Comparison of ENCODE assay signal across 8 mouse cellular contexts in the genomic region with DNA sequence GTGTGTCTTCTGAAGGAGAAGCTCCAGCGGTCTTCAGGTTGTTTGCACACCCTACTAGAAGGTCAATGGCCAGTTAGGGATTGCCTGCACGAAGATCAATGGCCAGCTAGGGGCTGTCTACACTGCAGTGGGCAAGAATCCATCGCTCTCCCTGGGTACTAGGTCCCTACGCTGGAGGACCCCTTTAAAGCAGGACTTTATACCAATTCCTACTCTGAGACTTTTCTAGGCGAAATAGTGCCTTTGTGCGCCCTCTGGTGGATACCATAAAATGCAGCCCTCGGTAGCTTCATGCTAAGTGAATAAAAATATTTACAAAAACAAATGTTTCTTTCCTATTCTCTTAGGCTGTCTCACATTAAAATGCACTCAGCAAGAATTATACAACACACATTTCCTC. TPM values are rescaled to one million over a fixed set of nuclear protein-coding genes. Genes with fewer than 3 reads are reported as not detected.
A peak's percentile ranks its signal among the peaks of the same experiment; 100 is the strongest.
DNase-seq lines count a peak whose midpoint lies in the region; ATAC-seq and TF ChIP-seq lines count a peak whose summit lies in the region.

No protein-coding gene starts in this region.

- no peak overlapping the region for H3K4me3 ChIP-seq in embryonic facial prominence, embryonic 11.5 days (ENCODE audit: low read depth, low read length)
- no peak overlapping the region for H3K4me3 ChIP-seq in hindbrain, postnatal 0 days (ENCODE audit: low read length)

- peak; percentile 48 to 56 for DNase-seq in adrenal gland, adult 18-20 months (ENCODE audit: low spot score in 2 of 2)
- DNase-seq in adrenal gland, adult 8-10 months: no peak
- DNase-seq in ovary, postnatal 36 days (ENCODE audit: low spot score): peak; percentile 19
- no peak for DNase-seq in ovary, adult 18-20 months (ENCODE audit: low spot score)
- DNase-seq in embryonic facial prominence, embryonic 11.5 days (ENCODE audit: low spot score): peak; percentile 81
- DNase-seq in hindbrain, postnatal 0 days (ENCODE audit: low spot score): peak; percentile 80
- peak; percentile 68 for DNase-seq in lung, postnatal 14 days
- peak; percentile 62 for DNase-seq in retina, postnatal 1 day

- no peak overlapping the region for H3K27ac ChIP-seq in embryonic facial prominence, embryonic 11.5 days (replicated peaks; ENCODE audit: low read depth, low read length)
- no peak overlapping the region for H3K27ac ChIP-seq in hindbrain, postnatal 0 days

- no peaks in the 10 kb centered on the region for H3K36me3 ChIP-seq in embryonic facial prominence, embryonic 11.5 days (replicated peaks; ENCODE audit: control insufficient read depth, insufficient read depth, low read depth, low read length)
- no peaks in the 10 kb centered on the region for H3K36me3 ChIP-seq in hindbrain, postnatal 0 days (ENCODE audit: insufficient read depth, low read length)

- no peak overlapping the region for H3K9ac ChIP-seq in embryonic facial prominence, embryonic 11.5 days (replicated peaks; ENCODE audit: low read length)
- H3K9ac ChIP-seq in hindbrain, postnatal 0 days (replicated peaks; ENCODE audit: low read length): no peak overlapping the region

- peak; percentile 80 for TF ChIP-seq CTCF in hindbrain, postnatal 0 days (IDR thresholded peaks at IDR 0.05; ENCODE audit: low read depth)

- no peak overlapping the region for H3K4me2 ChIP-seq in embryonic facial prominence, embryonic 11.5 days (ENCODE audit: low read depth, low read length)
- no peak overlapping the region for H3K4me2 ChIP-seq in hindbrain, postnatal 0 days (ENCODE audit: low read depth, low read length)

- H3K9me3 ChIP-seq in embryonic facial prominence, embryonic 11.5 days (replicated peaks; ENCODE audit: control insufficient read depth, low read length): no peaks in the 10 kb centered on the region
- no peaks in the 10 kb centered on the region for H3K9me3 ChIP-seq in hindbrain, postnatal 0 days (ENCODE audit: low read length)

- no peaks in the 10 kb centered on the region for H3K4me1 ChIP-seq in embryonic facial prominence, embryonic 11.5 days (ENCODE audit: control insufficient read depth, insufficient read depth, low read length)
- no peaks in the 10 kb centered on the region for H3K4me1 ChIP-seq in hindbrain, postnatal 0 days (ENCODE audit: insufficient read depth, low read length)

- ATAC-seq in embryonic facial prominence, embryonic 11.5 days (replicated peaks; ENCODE audit: insufficient number of reproducible peaks, low FRiP score, low TSS enrichment, low read depth): 0 out of 2 replicates have a peak, but pooled peaks have one; percentile 23
- peak; percentile 64 for ATAC-seq in hindbrain, postnatal 0 days

- H3K27me3 ChIP-seq in embryonic facial prominence, embryonic 11.5 days (ENCODE audit: control insufficient read depth, insufficient read depth, low read length): no peaks in the 10 kb centered on the region
- no peaks in the 10 kb centered on the region for H3K27me3 ChIP-seq in hindbrain, postnatal 0 days (ENCODE audit: insufficient read depth, low read length)

- 29% methylated on average over 7 of the region's 7 CpGs for WGBS in embryonic facial prominence, embryonic 11.5 days
- 27% methylated on average over 7 of the region's 7 CpGs for WGBS in hindbrain, postnatal 0 days

RNA-seq across cellular contexts. Expression of gene 1700012B09Rik, which starts 6.1 kb away (rescaled TPM):
- not detected for total RNA-seq in adrenal gland, adult 18-20 months (2021)
- not detected for total RNA-seq in adrenal gland, adult 8-10 months (2022)
- 0.43 and 0.58 TPM in 2 replicates for polyA plus RNA-seq in embryonic facial prominence, embryonic 11.5 days (2014; fragmentation: Nextera tagmentation; extraction: Ambion mirVana)
- 0.42 and 2.3 TPM in 2 replicates for total RNA-seq in hindbrain, postnatal 0 days (2014; rRNA removed)
- polyA plus RNA-seq in hindbrain, postnatal 0 days (2015; fragmentation: Nextera tagmentation; extraction: Ambion mirVana): 4.0 and 5.0 TPM in 2 replicates

RNA-seq across cellular contexts. Expression of gene Fut4, which starts 12.6 kb away (rescaled TPM):
- under 1 TPM; 0.53 to 0.77 TPM for total RNA-seq in adrenal gland, adult 18-20 months (2021)
- total RNA-seq in adrenal gland, adult 8-10 months (2022): 1 to 10 TPM; 1.2 to 2.6 (median 1.7) TPM
- 4.3 and 5.0 TPM in 2 replicates for polyA plus RNA-seq in embryonic facial prominence, embryonic 11.5 days (2014; fragmentation: Nextera tagmentation; extraction: Ambion mirVana)
- 1.5 and 2.8 TPM in 2 replicates for total RNA-seq in hindbrain, postnatal 0 days (2014; rRNA removed)
- polyA plus RNA-seq in hindbrain, postnatal 0 days (2015; fragmentation: Nextera tagmentation; extraction: Ambion mirVana): 0.53 TPM in 2 replicates

RNA-seq across cellular contexts. Expression of gene Mre11a, which starts 19.7 kb away (rescaled TPM):
- total RNA-seq in adrenal gland, adult 18-20 months (2021): 10 to 100 TPM; 17.2 TPM
- total RNA-seq in adrenal gland, adult 8-10 months (2022): 10 to 100 TPM; 18.8 to 26.9 (median 23.2) TPM
- 33.0 and 39.2 TPM in 2 replicates for polyA plus RNA-seq in embryonic facial prominence, embryonic 11.5 days (2014; fragmentation: Nextera tagmentation; extraction: Ambion mirVana)
- 6.1 and 6.9 TPM in 2 replicates for total RNA-seq in hindbrain, postnatal 0 days (2014; rRNA removed)
- polyA plus RNA-seq in hindbrain, postnatal 0 days (2015; fragmentation: Nextera tagmentation; extraction: Ambion mirVana): 8.9 and 9.6 TPM in 2 replicates

RNA-seq across cellular contexts. Expression of gene Ankrd49, which starts 19.9 kb away (rescaled TPM):
- 10 to 100 TPM; 10.6 to 13.8 TPM for total RNA-seq in adrenal gland, adult 18-20 months (2021)
- total RNA-seq in adrenal gland, adult 8-10 months (2022): 10 to 100 TPM; 10.6 to 15.6 (median 14.3) TPM
- polyA plus RNA-seq in embryonic facial prominence, embryonic 11.5 days (2014; fragmentation: Nextera tagmentation; extraction: Ambion mirVana): 56.1 and 57.3 TPM in 2 replicates
- total RNA-seq in hindbrain, postnatal 0 days (2014; rRNA removed): 10.8 and 11.8 TPM in 2 replicates
- 24.5 and 24.8 TPM in 2 replicates for polyA plus RNA-seq in hindbrain, postnatal 0 days (2015; fragmentation: Nextera tagmentation; extraction: Ambion mirVana)

RNA-seq across cellular contexts. Expression of gene Piwil4, which starts 24.2 kb away (rescaled TPM):
- under 1 TPM in 1 of 2 experiments, not detected in 1; 0.19 TPM for total RNA-seq in adrenal gland, adult 18-20 months (2021)
- under 1 TPM in 3 of 4 experiments, not detected in 1; 0.09 to 0.27 (median 0.15) TPM for total RNA-seq in adrenal gland, adult 8-10 months (2022)
- not detected in 2 replicates for polyA plus RNA-seq in embryonic facial prominence, embryonic 11.5 days (2014; fragmentation: Nextera tagmentation; extraction: Ambion mirVana)
- 0.36 and 0.42 TPM in 2 replicates for total RNA-seq in hindbrain, postnatal 0 days (2014; rRNA removed)
- polyA plus RNA-seq in hindbrain, postnatal 0 days (2015; fragmentation: Nextera tagmentation; extraction: Ambion mirVana): 0.48 and 0.66 TPM in 2 replicates

Comparison
In these comparisons a context has a peak if more than half of its experiments do, and no peak if none do; other contexts are left out.
1. DNase-seq: peak in adrenal gland, adult 18-20 months (2 of 2), ovary, postnatal 36 days (single experiment), embryonic facial prominence, embryonic 11.5 days (single experiment), hindbrain, postnatal 0 days (single experiment), lung, postnatal 14 days (single experiment) and retina, postnatal 1 day (single experiment); none in adrenal gland, adult 8-10 months (single experiment) and ovary, adult 18-20 months (single experiment).